Mouse (Mus musculus) ZHBTc4 (cell line): ENCODE results near the gene Gpr68.

Experiments used
- DNase-seq: peaks from one replicate; pipeline ENCODE4 v3.0.0-alpha.2; 2011; ENCODE audit warnings: low read depth, low spot score

Gene Gpr68

DNA sequence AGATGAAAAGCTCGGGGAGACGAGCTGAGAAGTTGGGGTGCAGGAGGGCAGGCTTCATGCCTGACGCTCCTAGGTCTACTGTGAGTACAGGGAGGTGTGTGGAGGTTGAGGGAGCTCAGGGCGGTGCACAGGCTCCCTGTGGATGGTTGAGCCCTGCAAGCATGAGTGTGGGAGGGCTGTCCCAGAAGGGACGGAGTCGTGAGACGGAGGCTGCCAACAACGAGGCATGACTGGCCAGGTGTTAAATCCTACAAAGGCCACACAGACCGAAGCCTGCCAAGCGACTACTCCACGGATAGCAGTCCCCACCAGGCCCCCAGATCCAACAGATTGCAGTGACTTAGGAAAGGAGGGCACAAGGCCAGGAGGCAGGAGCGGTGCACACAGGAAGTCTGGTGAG, 2.7 kb upstream of the Gpr68 start:
- DNase-seq = no peak

DNA sequence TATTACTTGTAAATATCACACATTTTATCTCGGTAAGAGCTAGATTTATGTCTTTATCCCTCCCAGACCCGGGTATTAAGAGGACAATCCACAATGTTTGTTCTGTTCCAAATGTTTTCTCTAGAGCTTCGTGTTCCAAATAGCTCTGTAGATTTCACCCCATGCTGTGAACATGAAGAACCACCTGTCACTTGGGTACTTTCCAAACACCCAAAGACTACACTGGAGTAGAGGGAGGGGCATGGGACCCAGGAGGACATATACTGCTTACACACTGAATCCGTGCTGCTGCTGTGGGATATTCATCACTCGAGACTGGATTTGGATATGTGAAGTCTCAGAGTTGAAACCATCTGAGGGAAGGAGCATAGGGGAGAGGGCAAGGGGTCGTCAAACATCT, 1.8 kb upstream of the Gpr68 start:
- no peak for DNase-seq

DNA sequence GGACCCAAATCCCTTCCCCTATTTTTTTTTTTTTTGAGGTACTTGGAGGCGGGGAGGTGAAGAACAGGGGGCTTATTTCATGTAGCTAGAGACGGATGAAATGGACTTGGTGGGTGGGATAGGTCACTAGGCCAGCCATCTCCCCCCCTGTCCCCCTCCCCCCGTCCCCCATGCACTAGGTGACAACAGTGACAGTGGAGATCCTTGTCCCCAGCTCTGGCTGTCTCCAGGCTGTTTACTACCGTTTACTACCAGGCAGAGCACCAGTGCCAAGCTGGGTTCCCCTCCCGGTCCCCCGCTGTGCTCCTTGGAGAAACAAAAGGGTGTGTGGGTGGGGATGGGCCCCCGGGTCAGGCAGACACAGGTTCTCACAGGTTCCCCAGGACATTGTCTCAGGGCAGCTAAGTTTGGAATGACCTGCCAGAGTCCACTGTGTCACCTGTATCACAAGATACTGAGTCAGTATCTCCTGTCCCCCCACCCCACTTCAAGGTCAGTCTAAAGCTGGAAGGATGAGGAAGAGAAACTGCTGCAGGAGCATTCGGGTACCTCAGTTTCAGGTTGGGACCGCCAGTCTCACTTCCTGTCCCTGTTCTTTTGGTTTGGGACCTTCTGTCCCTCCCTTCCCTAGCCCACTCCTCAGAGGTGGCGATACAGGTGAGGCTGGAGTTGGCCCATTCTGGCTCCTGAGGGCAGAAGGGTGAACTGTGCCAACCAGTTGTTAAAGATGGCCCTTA, 468 bp upstream of the Gpr68 start:
- DNase-seq = peak; percentile 70

DNA sequence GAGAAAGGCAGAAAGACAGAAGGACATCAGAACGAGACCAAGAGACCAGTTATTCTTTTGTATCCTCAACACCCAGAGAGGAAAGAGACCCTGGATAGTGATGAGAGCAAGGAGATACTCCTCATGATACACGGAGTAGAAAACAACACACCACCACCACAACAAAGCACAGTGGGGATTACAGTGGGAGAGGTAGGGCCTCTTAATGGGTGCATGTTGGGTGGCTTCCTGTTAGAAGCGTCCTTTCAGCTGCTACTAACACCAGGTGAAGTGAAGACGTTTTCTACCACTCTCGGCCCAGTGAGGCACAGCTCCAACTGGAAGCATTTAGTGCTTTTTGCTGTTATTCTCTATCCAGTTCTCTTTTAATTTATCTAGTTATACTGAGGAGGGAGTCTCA, 1.1 kb downstream of the Gpr68 start:
- DNase-seq = no peak

DNA sequence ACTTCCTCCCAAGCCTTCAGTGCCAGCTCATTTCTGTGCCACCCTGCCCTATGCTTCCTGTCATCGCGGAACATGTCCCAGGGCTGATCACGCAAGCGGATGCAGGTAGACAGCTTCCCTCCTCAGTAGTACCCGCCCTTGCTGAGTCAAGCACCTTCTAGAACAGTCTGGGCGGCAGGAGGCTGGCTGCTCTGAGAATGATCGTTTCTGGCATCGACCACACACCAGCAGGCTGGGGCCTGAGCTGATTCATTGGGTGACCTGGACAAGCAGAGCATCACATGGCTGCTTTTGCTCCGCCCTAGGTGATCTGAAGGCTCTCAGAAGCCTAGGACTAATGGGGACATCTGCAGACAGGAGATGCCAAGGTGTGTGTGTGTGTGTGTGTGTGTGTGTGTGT, 4.2 kb downstream of the Gpr68 start:
- DNase-seq = peak; percentile 38

DNA sequence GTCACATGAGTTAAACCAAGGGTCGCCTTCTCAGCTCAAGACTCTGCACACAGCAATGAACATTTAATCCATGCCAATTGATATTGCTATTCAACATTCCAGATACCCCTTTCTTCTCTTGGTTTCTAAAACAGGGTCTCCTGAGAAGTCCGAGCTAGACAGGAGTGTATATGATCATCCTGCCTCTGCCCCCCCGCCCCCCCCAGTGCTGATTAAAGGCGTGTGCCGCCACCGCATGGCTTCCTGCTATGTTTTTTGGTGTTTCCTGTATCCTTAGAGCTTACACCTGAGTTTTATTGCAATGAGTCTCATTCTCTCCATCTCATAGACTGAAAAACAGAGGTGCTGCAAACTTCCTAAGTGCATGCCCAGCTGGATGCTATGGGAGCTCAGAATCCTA, 6.6 kb downstream of the Gpr68 start:
- DNase-seq = no peak

DNA sequence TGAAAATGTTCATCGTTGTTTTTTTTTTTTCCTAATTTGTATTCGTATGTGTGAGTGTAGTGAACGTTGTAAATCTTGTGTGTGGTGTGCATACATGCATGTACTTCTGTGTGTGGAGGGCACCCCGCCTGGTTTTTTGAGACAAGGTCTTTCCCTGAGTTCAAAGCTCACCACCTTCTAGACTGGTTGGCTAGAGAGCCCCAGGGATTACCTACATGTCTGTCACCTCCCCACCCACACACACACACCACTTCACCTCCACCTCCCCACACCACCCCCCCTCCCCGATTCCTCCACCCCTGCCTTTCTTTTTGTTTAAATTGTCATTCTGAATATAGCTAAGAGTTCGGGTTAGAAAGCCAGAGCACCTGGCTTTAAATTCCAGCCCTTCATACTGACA, 7.1 kb downstream of the Gpr68 start:
- no peak for DNase-seq

DNA sequence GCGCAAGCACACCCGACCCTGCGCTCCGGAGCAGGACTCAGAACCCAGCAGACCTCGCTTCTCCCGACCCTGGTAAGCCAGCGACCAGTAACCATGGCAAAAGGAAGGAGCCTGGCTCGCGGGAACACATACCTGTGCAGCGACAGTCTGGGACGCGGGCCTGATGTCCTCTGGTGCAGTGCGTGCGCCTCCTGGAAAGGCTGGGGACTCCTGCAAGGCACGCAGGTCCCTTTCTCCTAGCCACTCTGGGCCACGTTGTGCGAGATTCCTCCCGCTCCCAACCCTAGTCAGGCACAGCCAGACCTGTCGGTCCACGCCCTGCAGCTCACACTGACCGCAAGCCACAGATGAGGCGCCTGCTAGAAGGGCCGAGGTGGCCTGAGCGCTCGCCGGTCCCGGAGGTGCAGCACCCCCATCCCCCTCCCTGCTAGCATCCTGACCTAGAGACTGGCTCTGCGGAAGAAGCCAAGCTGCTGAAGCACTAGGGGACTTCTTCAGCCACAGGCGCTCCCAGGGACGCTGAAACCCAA, 8.8 kb downstream of the Gpr68 start:
- DNase-seq = peak; percentile 42

DNA sequence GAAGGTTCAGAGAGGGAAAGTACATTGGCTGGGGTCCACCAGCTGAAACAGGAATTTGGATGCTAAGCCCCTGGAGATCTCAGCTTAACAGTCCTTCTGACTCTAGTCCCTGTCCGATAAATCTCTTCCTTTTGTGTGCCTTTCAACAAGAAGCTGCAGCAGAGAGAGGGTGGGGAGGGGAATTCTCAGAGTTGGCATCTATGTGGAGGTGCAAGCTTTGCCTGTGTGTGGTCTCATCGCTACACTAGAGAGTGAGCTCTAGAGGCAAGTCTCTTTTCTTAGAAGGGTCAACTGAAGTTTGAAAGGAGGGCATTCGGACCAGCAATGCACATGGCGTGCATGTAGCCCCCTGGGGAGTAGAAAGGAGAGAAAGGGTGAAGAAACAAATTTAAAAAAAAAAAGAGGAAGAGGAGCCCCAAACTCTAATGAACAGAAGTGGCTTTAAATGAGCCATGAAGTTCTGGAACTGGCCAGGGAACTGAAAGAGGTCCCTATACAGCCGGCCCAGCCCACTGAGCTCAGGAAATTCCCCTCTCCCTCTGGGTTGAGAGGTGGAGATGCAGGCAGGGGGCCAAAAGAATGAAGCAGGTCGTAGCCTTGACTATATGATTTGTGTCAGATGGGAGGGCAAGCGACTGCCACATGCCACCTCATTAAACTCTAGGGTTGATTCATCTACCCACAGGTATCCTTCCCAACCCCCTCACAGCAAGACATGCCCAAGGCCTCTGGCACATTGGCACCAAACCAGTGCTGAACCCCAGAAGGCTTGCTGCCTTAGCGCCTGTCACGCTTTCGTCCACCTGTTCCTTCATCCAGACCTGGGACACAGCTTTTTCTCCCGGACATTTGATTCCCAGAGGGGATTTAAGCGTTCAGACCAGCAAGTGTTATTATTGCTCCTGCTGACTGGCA, 10.0 kb downstream of the Gpr68 start:
- no peak for DNase-seq

DNA sequence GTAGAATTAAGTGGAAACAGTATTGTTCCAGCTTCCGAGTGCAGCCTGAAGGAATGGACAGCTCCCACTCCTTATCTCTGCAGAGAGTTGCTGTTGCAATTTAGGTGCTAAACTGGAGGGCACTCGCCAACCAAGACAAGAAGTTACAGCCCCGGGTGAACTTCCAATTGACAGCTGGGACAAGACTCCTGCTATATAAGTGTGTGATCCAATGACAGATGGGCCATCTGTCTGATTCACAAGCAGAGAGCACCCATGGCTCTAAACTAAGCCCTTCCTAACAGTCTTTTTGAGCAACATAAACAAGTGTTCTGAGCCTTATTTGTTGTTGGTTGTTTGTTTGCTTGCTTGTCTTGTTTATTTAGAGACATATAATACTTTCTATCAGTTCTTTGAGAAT, 11.3 kb downstream of the Gpr68 start:
- no peak for DNase-seq

DNA sequence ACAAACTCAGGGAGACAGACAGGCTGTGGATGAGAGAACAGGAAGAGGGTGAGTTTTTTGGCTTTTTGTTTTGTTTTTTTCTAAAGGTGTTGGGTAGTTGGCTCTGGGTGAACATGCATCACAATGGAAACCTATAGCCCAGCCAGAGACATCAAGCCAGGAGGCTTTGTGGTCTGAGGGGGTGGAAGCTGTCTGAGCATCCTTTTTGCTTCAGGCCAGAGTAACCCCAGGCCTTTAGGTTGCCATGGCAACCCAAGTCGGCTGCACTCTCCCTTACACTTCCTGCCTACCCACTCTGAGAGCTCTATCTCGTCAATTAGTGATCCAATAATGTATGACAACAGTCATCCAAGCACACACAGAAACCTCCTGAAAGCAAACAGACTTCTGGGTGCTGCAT, 12.5 kb downstream of the Gpr68 start:
- DNase-seq = peak; percentile 36

DNA sequence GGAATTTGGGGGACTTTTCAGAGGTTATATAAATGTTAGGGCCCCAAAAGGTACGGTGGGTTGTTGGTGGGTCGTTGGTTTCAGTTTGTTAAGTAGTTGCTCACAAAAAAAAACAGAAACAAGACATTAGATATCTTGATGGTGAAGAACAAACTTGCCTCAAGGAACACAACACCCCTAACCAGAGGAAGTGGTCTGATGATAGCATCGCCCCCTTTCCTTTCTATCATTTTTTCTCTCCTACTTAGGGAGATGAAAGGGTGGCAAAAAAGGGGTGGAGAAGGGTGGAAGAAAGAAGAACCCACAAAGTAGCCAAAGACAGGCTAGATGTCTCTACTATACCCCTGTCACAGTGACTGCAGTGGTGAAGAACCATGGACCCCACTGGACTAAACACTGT, 17.4 kb downstream of the Gpr68 start:
- no peak for DNase-seq

DNA sequence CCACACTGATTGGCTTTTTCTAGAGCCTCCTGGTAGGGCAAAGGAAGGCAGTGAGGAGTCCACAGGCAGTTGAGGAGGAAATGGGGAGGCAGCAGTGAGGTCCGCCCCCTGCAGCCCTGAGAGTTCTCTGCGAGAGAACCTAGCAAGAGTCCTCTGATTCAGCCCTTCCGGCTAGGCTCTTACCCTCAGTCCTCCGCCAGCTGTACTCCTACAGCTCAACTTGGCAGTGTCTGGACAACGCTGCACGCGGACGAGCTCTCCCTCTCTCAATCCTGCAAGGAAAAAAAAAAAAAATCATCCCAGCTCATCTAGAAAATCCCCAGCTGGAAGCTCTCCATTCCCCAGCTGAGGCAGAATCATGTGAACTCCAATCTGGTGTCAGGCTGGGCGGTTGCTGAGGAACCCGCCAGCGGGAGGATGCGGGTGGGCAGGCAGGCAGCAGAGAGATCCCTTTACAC, 20.2 kb downstream of the Gpr68 start:
- peak; percentile 38 for DNase-seq

DNA sequence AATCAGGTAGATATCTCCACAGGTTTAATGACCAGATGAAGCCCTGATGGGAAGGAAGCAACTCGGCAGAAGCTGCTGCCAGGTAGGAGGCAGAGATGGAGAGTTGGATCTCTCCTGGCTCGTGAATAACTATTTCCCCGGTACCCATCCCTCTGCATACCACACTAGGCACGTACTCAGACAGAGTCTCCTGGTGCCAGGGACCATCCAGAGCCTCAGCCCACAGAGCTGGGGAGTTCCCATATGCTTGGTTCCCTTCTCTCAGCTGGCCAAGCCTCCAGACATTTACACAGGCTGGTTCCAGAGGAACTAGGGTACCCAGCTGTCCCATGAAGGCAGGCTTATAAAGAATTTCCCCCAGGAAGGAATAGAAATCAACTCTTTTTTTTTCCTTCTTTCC, 21.1 kb downstream of the Gpr68 start:
- DNase-seq = no peak

DNA sequence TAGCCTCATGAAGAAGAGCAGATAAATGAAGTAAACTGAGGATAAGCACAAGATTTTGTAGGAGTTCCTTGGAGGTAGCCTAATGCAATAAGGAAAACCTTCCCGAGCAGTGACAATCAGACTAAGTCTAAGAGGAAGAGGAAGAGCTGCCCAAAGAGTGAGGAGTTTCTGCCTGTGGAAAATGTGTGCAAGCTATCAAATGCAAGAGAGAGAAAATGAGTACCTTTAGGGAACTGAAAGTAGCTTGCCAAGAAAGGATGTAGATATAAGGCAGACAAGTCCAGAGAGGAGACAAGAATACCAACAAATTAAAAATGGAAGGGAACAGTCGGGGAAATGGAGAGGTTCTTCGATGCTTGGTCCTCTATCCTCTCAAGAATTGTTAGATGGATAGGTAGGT, 22.4 kb downstream of the Gpr68 start:
- no peak for DNase-seq

DNA sequence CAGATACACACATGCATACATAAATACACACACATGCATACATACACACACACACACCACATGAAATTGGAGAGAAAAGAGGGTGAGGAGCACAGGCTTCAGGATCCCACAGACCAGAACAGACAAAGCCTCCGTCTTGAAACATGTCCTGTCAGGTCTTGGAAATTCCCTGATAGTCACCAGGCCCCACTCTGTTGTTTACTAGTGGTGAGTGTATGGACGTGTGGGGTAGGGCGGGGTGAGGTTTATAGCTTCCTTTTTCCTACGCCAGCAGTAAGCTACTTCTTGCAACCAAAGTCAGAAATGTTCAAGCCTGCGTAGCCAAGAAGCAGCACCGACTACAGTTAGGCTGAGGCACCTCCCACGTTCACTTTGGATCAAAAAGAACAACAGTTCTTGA, 24.8 kb downstream of the Gpr68 start:
- DNase-seq = no peak

DNA sequence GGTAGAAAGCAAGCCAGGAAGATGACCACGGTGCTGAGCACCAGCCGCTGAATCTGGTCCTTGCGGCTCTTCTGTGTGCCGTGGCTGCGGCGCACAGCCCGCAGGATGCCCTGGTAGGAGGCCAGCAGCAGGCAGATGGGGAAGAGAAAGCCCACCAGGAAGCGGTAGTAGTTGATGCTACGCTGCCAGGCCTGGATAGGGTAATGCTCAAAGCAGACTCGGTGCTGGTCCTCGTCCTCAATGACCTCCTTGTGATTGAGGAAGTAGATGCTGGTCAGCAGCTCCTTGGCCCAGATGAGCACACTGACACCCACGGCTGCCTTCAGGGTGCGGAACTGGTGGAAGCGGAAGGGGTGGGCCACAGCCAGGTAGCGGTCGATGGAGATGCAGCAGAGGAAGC, 29.4 kb downstream of the Gpr68 start:
- DNase-seq = peak; percentile 40

DNA sequence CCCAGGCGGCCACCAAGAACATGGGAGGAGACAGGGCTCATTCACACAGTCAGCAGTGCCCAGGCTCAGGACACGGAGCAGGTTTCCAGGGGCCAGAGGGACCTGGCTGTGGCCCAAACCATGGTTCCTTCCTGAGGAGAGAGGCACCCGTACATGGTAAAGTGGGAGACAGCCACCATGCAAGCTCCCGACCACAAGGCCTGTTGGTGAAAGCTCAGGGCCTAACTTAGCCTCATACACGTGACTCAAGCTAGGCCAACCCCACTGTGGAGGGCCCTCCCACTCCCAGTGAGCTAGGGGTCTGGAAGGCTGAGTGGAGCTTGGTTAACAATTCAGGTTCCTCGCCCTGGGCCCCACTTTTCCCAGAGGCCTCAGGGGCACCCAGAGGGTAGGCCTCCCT, 30.1 kb downstream of the Gpr68 start:
- no peak for DNase-seq

DNA sequence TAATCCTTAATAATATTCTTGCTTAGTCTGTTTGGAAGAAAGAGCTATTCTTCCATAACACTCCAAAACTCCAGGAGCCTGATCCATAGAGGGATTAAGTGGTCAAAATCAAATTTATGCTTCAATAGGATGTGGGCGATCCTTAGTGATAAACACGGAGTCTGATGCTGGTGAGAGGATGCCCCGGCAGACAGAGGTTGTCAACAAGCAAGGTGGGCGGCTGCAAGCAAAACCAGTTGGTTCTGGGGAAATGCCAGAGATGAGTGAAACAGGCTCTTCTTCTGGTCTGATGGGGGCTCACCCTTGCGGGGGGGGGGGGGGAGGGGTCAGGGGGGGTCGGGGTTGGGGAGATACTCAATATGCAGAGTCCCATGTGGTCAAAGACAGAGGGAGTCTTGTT, 32.0 kb downstream of the Gpr68 start:
- DNase-seq = no peak

DNA sequence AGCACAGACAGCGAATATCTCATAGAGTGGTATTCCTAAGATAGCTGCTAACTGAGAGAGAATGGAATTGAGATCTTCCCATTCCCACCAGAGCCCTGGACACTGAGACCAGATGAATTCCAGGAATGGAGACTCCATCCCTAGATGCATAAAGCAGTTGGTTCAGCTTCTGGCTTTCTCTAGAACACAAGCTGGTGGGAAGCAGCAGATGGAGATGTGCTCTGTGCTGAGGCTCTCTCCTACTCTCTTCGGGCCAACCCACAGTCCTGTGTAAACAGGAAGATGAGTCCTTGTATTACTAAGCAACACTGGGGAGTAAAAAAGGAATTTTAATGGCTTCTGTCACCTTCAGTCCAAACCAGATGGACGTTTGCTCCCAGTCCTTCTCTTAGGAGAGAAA, 32.4 kb downstream of the Gpr68 start:
- DNase-seq = no peak

DNA sequence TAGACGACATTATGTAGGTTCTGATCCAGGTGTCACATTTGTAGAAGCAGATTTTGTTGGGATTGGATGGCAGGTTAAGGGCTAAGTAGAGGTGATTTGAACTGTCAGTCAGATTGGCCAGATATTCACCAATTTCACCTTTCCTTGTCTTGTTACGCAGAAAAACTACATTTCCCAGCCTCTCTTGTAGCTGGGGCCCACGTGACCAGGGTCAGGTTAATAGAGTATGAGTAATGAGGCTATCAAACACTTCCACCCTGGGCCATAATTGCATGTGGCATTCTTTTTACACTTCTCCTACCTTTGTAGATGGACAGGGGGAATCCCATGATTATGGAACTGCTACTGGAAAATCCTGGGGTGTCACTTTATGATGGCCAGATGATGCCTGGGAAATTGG, 34.4 kb downstream of the Gpr68 start:
- DNase-seq = no peak

DNA sequence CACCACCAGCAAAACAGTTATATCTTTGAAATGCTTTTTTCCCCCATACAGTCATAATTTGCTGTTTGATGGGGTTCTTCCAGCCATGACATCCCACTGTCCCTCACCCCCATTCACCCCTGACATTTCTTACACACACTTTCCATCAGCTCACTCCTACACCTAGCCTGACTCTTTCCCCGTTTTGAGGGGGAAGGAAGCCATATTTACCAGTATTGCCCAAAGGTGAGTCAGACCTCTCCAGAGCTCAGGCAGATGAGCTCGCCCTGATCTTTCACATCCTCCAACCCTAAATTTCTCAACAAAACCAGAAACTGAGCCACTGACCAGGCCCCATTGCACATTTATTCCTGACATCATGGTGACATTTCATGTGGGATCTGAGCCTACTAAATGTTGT, 36.2 kb downstream of the Gpr68 start:
- no peak for DNase-seq

DNA sequence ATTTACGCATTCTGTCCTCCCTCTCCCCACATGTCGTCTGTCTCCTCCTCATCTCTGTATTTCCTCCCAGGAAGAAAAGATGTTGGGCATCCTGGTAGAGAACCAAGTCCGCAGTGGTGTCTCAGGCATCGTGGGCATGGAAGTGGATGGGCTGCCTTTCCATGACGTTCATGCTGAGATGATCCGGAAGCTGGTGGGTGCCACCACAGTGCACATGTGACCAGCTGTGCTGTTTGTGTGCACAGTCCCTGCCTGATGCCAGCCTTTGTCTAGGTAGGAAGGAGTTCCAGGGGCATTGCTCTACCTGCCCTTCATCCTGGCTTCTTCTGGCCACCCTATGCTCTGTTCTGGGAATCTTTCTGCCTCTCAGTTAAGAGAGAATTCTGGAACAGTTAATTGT, 36.8 kb downstream of the Gpr68 start:
- DNase-seq = no peak
